ENCODE assay signal across 18 mouse cellular contexts in the genomic region with DNA sequence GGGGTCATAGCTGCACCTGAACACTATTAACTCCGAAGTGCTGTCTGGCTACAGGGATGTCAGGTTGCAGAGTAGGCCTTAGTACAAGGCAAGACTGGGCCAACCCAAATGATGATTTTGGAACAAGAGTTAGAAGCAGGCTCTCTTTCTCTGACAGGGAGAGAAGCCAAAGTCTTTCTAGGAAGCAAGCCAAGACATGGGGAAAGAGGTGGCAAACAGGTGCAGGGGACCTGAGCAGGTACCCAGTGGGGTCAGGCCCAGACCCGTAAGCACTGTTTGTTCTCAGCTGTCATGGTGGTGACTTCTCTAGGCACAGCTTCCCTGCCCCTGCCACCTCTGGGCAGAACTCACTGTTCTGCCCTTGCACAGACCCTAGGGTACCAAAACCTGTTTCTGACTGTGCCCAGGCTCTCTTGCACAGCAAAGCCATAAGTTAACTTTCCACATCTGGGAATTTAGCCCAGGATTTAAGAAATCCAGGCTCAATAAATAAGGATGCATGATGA. TPM values are rescaled to one million over a fixed set of nuclear protein-coding genes. Genes with fewer than 3 reads are reported as not detected.
DNase-seq lines count a peak whose midpoint lies in the region; ATAC-seq and TF ChIP-seq lines count a peak whose summit lies in the region.
"Had no signal": no experiment of that assay in that cellular context is flagged by ENCODE, and none has a peak within 500 bp of the region (broad histone marks: within the 10 kb centered on the region; RNA-seq: fewer than 3 reads in every experiment).

No protein-coding gene starts in this region.

- H3K36me3 ChIP-seq in hindbrain, embryonic 14.5 days (replicated peaks; ENCODE audit: control insufficient read depth, insufficient read depth) = peaks cover 56% of the 10 kb centered on the region
- peaks cover 8% of the 10 kb centered on the region for H3K36me3 ChIP-seq in hindbrain, postnatal 0 days (ENCODE audit: insufficient read depth, low read length)
- H3K36me3 ChIP-seq in neural tube, embryonic 13.5 days = peaks cover 42% of the 10 kb centered on the region
- H3K36me3 ChIP-seq in midbrain, embryonic 13.5 days = peaks cover 42% of the 10 kb centered on the region

- no peak overlapping the region for H3K27ac ChIP-seq in hindbrain, embryonic 14.5 days
- no peak overlapping the region for H3K27ac ChIP-seq in hindbrain, postnatal 0 days
- H3K27ac ChIP-seq in neural tube, embryonic 13.5 days (replicated peaks) = no peak overlapping the region
- peak overlapping the region; percentile 78 for H3K27ac ChIP-seq in midbrain, embryonic 13.5 days
- H3K27ac ChIP-seq: embryonic facial prominence, embryonic 13.5 days; neural tube, embryonic 12.5 days had no signal

- no peak for DNase-seq in hindbrain, embryonic 14.5 days (ENCODE audit: low spot score)
- DNase-seq in hindbrain, postnatal 0 days (ENCODE audit: low spot score) = no peak
- no peak for DNase-seq in neural tube, embryonic 10.5 days (ENCODE audit: extremely low spot score, low spot score)
- no peak for DNase-seq in lung, postnatal 10 days
- DNase-seq in left cerebral cortex, adult 8-10 months (ENCODE audit: low spot score in 2 of 2) = no peak
- DNase-seq: adrenal gland, postnatal 10 days; gastrocnemius, postnatal 14 days; kidney, adult 18-20 months; kidney, postnatal 14 days; lung, embryonic 14.5 days; lung, postnatal 4 days; thymus, postnatal 25 days had no signal

- H3K4me1 ChIP-seq in hindbrain, embryonic 14.5 days (replicated peaks; ENCODE audit: control insufficient read depth, insufficient read depth, low read length) = peaks cover 61% of the 10 kb centered on the region
- peaks cover 26% of the 10 kb centered on the region for H3K4me1 ChIP-seq in hindbrain, postnatal 0 days (ENCODE audit: insufficient read depth, low read length)
- peaks cover 65% of the 10 kb centered on the region for H3K4me1 ChIP-seq in neural tube, embryonic 13.5 days (replicated peaks)
- peaks cover 73% of the 10 kb centered on the region for H3K4me1 ChIP-seq in midbrain, embryonic 13.5 days (replicated peaks)

- H3K9me3 ChIP-seq in hindbrain, embryonic 14.5 days (ENCODE audit: control insufficient read depth, low read length) = no peaks in the 10 kb centered on the region
- no peaks in the 10 kb centered on the region for H3K9me3 ChIP-seq in hindbrain, postnatal 0 days (ENCODE audit: low read length)
- no peaks in the 10 kb centered on the region for H3K9me3 ChIP-seq in neural tube, embryonic 13.5 days
- no peaks in the 10 kb centered on the region for H3K9me3 ChIP-seq in midbrain, embryonic 13.5 days
- H3K9me3 ChIP-seq: embryonic facial prominence, embryonic 13.5 days; neural tube, embryonic 12.5 days had no signal

- no peak for ATAC-seq in hindbrain, embryonic 14.5 days (ENCODE audit: low FRiP score)
- ATAC-seq in hindbrain, postnatal 0 days = no peak
- ATAC-seq in neural tube, embryonic 13.5 days (ENCODE audit: low read depth) = no peak
- no peak for ATAC-seq in midbrain, embryonic 13.5 days

- 98% methylated on average over 2 of the region's 2 CpGs for WGBS in hindbrain, embryonic 14.5 days
- 70% methylated on average over 2 of the region's 2 CpGs for WGBS in hindbrain, postnatal 0 days
- 89% methylated on average over 2 of the region's 2 CpGs for WGBS in neural tube, embryonic 13.5 days
- 93% methylated on average over 2 of the region's 2 CpGs for WGBS in midbrain, embryonic 13.5 days

- no peaks in the 10 kb centered on the region for H3K27me3 ChIP-seq in hindbrain, embryonic 14.5 days (ENCODE audit: control insufficient read depth, insufficient read depth, low read length)
- no peaks in the 10 kb centered on the region for H3K27me3 ChIP-seq in hindbrain, postnatal 0 days (ENCODE audit: insufficient read depth, low read length)
- no peaks in the 10 kb centered on the region for H3K27me3 ChIP-seq in neural tube, embryonic 13.5 days
- H3K27me3 ChIP-seq in midbrain, embryonic 13.5 days = no peaks in the 10 kb centered on the region
- H3K27me3 ChIP-seq: embryonic facial prominence, embryonic 13.5 days; neural tube, embryonic 12.5 days had no signal

- no peak overlapping the region for H3K4me3 ChIP-seq in hindbrain, embryonic 14.5 days (replicated peaks; ENCODE audit: low read length)
- no peak overlapping the region for H3K4me3 ChIP-seq in hindbrain, postnatal 0 days (ENCODE audit: low read length)
- no peak overlapping the region for H3K4me3 ChIP-seq in neural tube, embryonic 13.5 days
- H3K4me3 ChIP-seq in midbrain, embryonic 13.5 days (replicated peaks) = no peak overlapping the region
- H3K4me3 ChIP-seq: embryonic facial prominence, embryonic 13.5 days; neural tube, embryonic 12.5 days had no signal

- 0 out of 2 replicates have a peak overlapping the region, but pooled peaks have one; percentile 44 for H3K9ac ChIP-seq in hindbrain, embryonic 14.5 days
- no peak overlapping the region for H3K9ac ChIP-seq in hindbrain, postnatal 0 days (replicated peaks; ENCODE audit: low read length)
- peak overlapping the region; percentile 53; the same call in 1 of the 2 replicates for H3K9ac ChIP-seq in neural tube, embryonic 13.5 days
- peak overlapping the region; percentile 42 for H3K9ac ChIP-seq in midbrain, embryonic 13.5 days (replicated peaks)
- H3K9ac ChIP-seq: embryonic facial prominence, embryonic 13.5 days; lung, embryonic 14.5 days had no signal

- no peak for TF ChIP-seq CTCF in hindbrain, postnatal 0 days (IDR thresholded peaks at IDR 0.05; ENCODE audit: low read depth)

- peak overlapping the region; percentile 81; the same call in 1 of the 2 replicates for H3K4me2 ChIP-seq in hindbrain, embryonic 14.5 days (replicated peaks)
- H3K4me2 ChIP-seq in hindbrain, postnatal 0 days (ENCODE audit: low read depth, low read length) = no peak overlapping the region
- H3K4me2 ChIP-seq in neural tube, embryonic 13.5 days = 0 out of 2 replicates have a peak overlapping the region, but pooled peaks have one; percentile 4
- H3K4me2 ChIP-seq in midbrain, embryonic 13.5 days (replicated peaks) = peak overlapping the region; percentile 93
- H3K4me2 ChIP-seq: liver, embryonic 11.5 days; lung, embryonic 14.5 days had no signal

RNA-seq across cellular contexts. Expression of gene Fads2, which starts 5.1 kb away (rescaled TPM):
- 70.5 and 87.5 TPM in 2 replicates for polyA plus RNA-seq in hindbrain, embryonic 14.5 days (2014; fragmentation: Nextera tagmentation; extraction: Ambion mirVana)
- 318 and 330 TPM in 2 replicates for total RNA-seq in hindbrain, postnatal 0 days (2014; rRNA removed)
- 260 and 272 TPM in 2 replicates for polyA plus RNA-seq in hindbrain, postnatal 0 days (2015; fragmentation: Nextera tagmentation; extraction: Ambion mirVana)
- polyA plus RNA-seq in neural tube, embryonic 13.5 days (2015; fragmentation: Nextera tagmentation; extraction: Ambion mirVana) = 113 and 114 TPM in 2 replicates
- polyA plus RNA-seq in midbrain, embryonic 13.5 days (2015; fragmentation: Nextera tagmentation; extraction: Ambion mirVana) = 169 and 173 TPM in 2 replicates
- total RNA-seq in left cerebral cortex, adult 8-10 months (2022) = 100 to 1,000 TPM; 123 to 134 (median 128) TPM

RNA-seq across cellular contexts. Expression of gene Fads3, which starts 55.1 kb away (rescaled TPM):
- polyA plus RNA-seq in hindbrain, embryonic 14.5 days (2014; fragmentation: Nextera tagmentation; extraction: Ambion mirVana) = 24.7 and 25.7 TPM in 2 replicates
- total RNA-seq in hindbrain, postnatal 0 days (2014; rRNA removed) = 52.5 and 59.0 TPM in 2 replicates
- 35.1 and 37.4 TPM in 2 replicates for polyA plus RNA-seq in hindbrain, postnatal 0 days (2015; fragmentation: Nextera tagmentation; extraction: Ambion mirVana)
- 18.8 and 19.1 TPM in 2 replicates for polyA plus RNA-seq in neural tube, embryonic 13.5 days (2015; fragmentation: Nextera tagmentation; extraction: Ambion mirVana)
- 8.7 and 9.1 TPM in 2 replicates for polyA plus RNA-seq in midbrain, embryonic 13.5 days (2015; fragmentation: Nextera tagmentation; extraction: Ambion mirVana)
- 10 to 100 TPM; 25.9 to 28.5 (median 27.1) TPM for total RNA-seq in left cerebral cortex, adult 8-10 months (2022)
- total RNA-seq: monocyte, adult 5-6 weeks had no signal
